Comparison of ENCODE assay signal across 8 mouse cellular contexts in the genomic region with DNA sequence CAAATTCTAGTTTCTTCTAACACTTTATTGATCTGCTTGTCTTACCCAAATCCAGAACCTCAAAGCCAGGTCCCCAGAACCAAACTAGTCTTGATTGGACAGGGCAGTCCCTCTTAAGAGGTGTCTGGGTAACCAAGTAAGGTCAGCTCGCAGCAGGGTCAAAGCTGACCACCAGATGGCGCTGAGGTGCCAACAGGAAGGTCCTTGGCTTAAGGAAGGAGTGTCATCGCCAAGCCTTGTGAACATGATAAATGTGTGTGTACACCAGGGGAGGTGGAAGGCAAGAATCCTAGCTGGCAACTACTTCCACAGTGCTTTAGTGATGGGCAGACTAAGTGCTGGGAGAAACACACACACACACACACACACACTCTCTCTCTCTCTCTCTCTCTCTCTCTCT. TPM values are rescaled to one million over a fixed set of nuclear protein-coding genes. Genes with fewer than 3 reads are reported as not detected.
DNase-seq lines count a peak whose midpoint lies in the region; ATAC-seq and TF ChIP-seq lines count a peak whose summit lies in the region.

No protein-coding gene starts in this region.

- H3K9ac ChIP-seq in CH12.LX (ENCODE audit: insufficient read depth, low read depth), result no peak overlapping the region
- H3K9ac ChIP-seq in heart, postnatal 0 days (replicated peaks; ENCODE audit: low read depth, low read length), result no peak overlapping the region
- H3K9ac ChIP-seq in liver, embryonic 16.5 days (ENCODE audit: low read depth, low read length), result no peak overlapping the region; the same call in 1 of the 2 replicates

- in situ Hi-C loops in CH12.LX (cut with MboI; ENCODE audit: low pct_ligation_motif_present, low pct_unique_long_range_greater_than_20kb, low sequenced_read_pairs), result loop anchor here (5.0 kb wide), 1 partner anchor 83 kb away; no protein-coding TSS in a partner anchor

- peak; percentile 91 for DNase-seq in CH12.LX (ENCODE audit: extremely low read depth)
- DNase-seq in heart, postnatal 0 days (ENCODE audit: low spot score), result peak; percentile 91
- peak; percentile 96 to 98 for DNase-seq in kidney, postnatal 4 days
- peak; percentile 82 for DNase-seq in ovary, adult 18-20 months (ENCODE audit: low spot score)
- DNase-seq in thymus, adult 18-20 months, result peak; percentile 78 to 80

- WGBS in bone marrow, adult 2 months, result 0% methylated on average over 3 of the region's 3 CpGs
- 0% methylated on average over 3 of the region's 3 CpGs for WGBS in heart, postnatal 0 days
- WGBS in liver, embryonic 16.5 days (ENCODE audit: insufficient replicate concordance), result 2% methylated on average over 3 of the region's 3 CpGs

- peaks cover 42 to 53% of the 10 kb centered on the region in 2 experiments for H3K36me3 ChIP-seq in CH12.LX (replicated peaks in 1 of 2; ENCODE audit: control insufficient read depth in 1 of 2, insufficient read depth in 1 of 2, low read length in 1 of 2)
- peaks cover 41% of the 10 kb centered on the region for H3K36me3 ChIP-seq in heart, postnatal 0 days (replicated peaks; ENCODE audit: control insufficient read depth, insufficient read depth, low read length)
- peaks cover 32% of the 10 kb centered on the region for H3K36me3 ChIP-seq in liver, embryonic 16.5 days (ENCODE audit: control insufficient read depth, insufficient read depth)

- peak; percentile 64 for ATAC-seq in erythroblast, adult 5-6 weeks (replicated peaks; ENCODE audit: low FRiP score, poor library complexity, severe bottlenecking)
- peak; percentile 35 for ATAC-seq in heart, postnatal 0 days (ENCODE audit: insufficient read depth, low read depth)
- peak; percentile 42 for ATAC-seq in liver, embryonic 16.5 days (ENCODE audit: low read depth)

- peaks cover 76% of the 10 kb centered on the region for H3K79me2 ChIP-seq in CH12.LX (replicated peaks; ENCODE audit: control insufficient read depth, extremely low read depth, insufficient read depth, poor library complexity, severe bottlenecking)

- peaks cover 19 to 57% of the 10 kb centered on the region in 2 experiments for H3K4me1 ChIP-seq in CH12.LX (ENCODE audit: control insufficient read depth in 1 of 2, insufficient read depth in 2 of 2)
- H3K4me1 ChIP-seq in bone marrow, adult 2 months (ENCODE audit: control insufficient read depth, insufficient read depth, low read length), result peaks cover 2% of the 10 kb centered on the region; the same call in 1 of the 2 replicates
- H3K4me1 ChIP-seq in heart, postnatal 0 days (ENCODE audit: control insufficient read depth, insufficient read depth), result peaks cover 14% of the 10 kb centered on the region; the same call in 1 of the 2 replicates
- peaks cover 29% of the 10 kb centered on the region for H3K4me1 ChIP-seq in liver, embryonic 16.5 days (ENCODE audit: control insufficient read depth, low read depth, low read length)

- TF ChIP-seq EP300 in CH12.LX (IDR thresholded peaks at IDR 0.05; ENCODE audit: low read length), result no peak
- no peak for TF ChIP-seq EP300 in heart, postnatal 0 days (IDR thresholded peaks at IDR 0.05; ENCODE audit: low read depth)

- peak overlapping the region in 1 of 3 experiments; percentile 97 for H3K4me3 ChIP-seq in CH12.LX (replicated peaks in 1 of 3; ENCODE audit: low read depth in 2 of 3, low read length in 2 of 3, poor library complexity in 1 of 3)
- H3K4me3 ChIP-seq in bone marrow, adult 2 months (replicated peaks; ENCODE audit: control insufficient read depth, low read depth, low read length), result no peak overlapping the region
- no peak overlapping the region for H3K4me3 ChIP-seq in heart, postnatal 0 days (ENCODE audit: low read depth, low read length)
- H3K4me3 ChIP-seq in liver, embryonic 16.5 days (ENCODE audit: low read depth, low read length), result peak overlapping the region; percentile 24; the same call in 1 of the 2 replicates

- H3K27me3 ChIP-seq in CH12.LX (replicated peaks), result no peaks in the 10 kb centered on the region
- no peaks in the 10 kb centered on the region for H3K27me3 ChIP-seq in heart, postnatal 0 days (ENCODE audit: control insufficient read depth, insufficient read depth, low read length)
- H3K27me3 ChIP-seq in liver, embryonic 16.5 days (ENCODE audit: control insufficient read depth, insufficient read depth, low read depth, low read length), result no peaks in the 10 kb centered on the region

- H3K9me3 ChIP-seq in CH12.LX (replicated peaks; ENCODE audit: low read length), result no peaks in the 10 kb centered on the region
- no peaks in the 10 kb centered on the region for H3K9me3 ChIP-seq in heart, postnatal 0 days (replicated peaks; ENCODE audit: control insufficient read depth, low read length)
- H3K9me3 ChIP-seq in liver, embryonic 16.5 days (replicated peaks; ENCODE audit: control insufficient read depth, low read length), result no peaks in the 10 kb centered on the region

- TF ChIP-seq CTCF in CH12.LX (conservative IDR thresholded peaks at IDR 0.05 in 1 of 2, IDR thresholded peaks at IDR 0.05 in 1 of 2; ENCODE audit: low read depth in 2 of 2, low read length in 2 of 2), result peak; percentile 68 to 97; a peak in 3 of 4 replicates
- TF ChIP-seq CTCF in bone marrow, adult 2 months (IDR thresholded peaks at IDR 0.05; ENCODE audit: control insufficient read depth, insufficient read depth, low read length), result peak; percentile 100
- peak; percentile 100 for TF ChIP-seq CTCF in heart, postnatal 0 days (IDR thresholded peaks at IDR 0.05; ENCODE audit: low read depth)

- TF ChIP-seq RAD21 in CH12.LX (IDR thresholded peaks at IDR 0.05; ENCODE audit: low read depth, low read length), result peak; percentile 93

- H3K4me2 ChIP-seq in CH12.LX (ENCODE audit: insufficient read depth, low read depth, poor library complexity, severe bottlenecking), result peak overlapping the region; percentile 86; the same call in 1 of the 2 replicates
- H3K4me2 ChIP-seq in heart, postnatal 0 days (ENCODE audit: low read depth, low read length), result peak overlapping the region; percentile 98; the same call in 1 of the 2 replicates
- H3K4me2 ChIP-seq in liver, embryonic 16.5 days (ENCODE audit: low read depth, low read length), result peak overlapping the region; percentile 92

- dilution Hi-C loops in CH12.LX (cut with MboI; ENCODE audit: extremely low pct_ligation_motif_present, extremely low pct_unique_long_range_greater_than_20kb, low sequenced_read_pairs), result no loop called here

- no peak overlapping the region for H3K27ac ChIP-seq in CH12.LX (ENCODE audit: insufficient read depth, low read depth)
- H3K27ac ChIP-seq in bone marrow, adult 2 months (ENCODE audit: control insufficient read depth, insufficient read depth, low read depth, low read length, poor library complexity), result no peak overlapping the region
- no peak overlapping the region for H3K27ac ChIP-seq in heart, postnatal 0 days (ENCODE audit: low read depth)
- H3K27ac ChIP-seq in liver, embryonic 16.5 days (ENCODE audit: low read length), result no peak overlapping the region; the same call in 1 of the 2 replicates

- no peak; the same call in 1 of the 2 replicates for TF ChIP-seq POLR2A in CH12.LX (IDR thresholded peaks at IDR 0.05; ENCODE audit: low read depth, low read length)
- no peak for TF ChIP-seq POLR2A in bone marrow, adult 2 months (IDR thresholded peaks at IDR 0.05; ENCODE audit: borderline replicate concordance, control insufficient read depth, low read depth, low read length)

TF ChIP-seq in CH12.LX, 34 proteins besides CTCF, POLR2A, EP300 and RAD21:
- peak; percentile 79 for TF ChIP-seq ZC3H11A (IDR thresholded peaks at IDR 0.05; ENCODE audit: low read depth, low read length)
- peak; percentile 17; the same call in 1 of the 2 replicates for TF ChIP-seq MXI1 (IDR thresholded peaks at IDR 0.05; ENCODE audit: low read depth, low read length)
- TF ChIP-seq SIN3A (IDR thresholded peaks at IDR 0.05; ENCODE audit: low read length), result peak; percentile 60
- no peak for TF ChIP-seq RCOR1 (conservative IDR thresholded peaks at IDR 0.05; ENCODE audit: low read depth, low read length)
- TF ChIP-seq MEF2A (IDR thresholded peaks at IDR 0.05; ENCODE audit: borderline replicate concordance, low read depth, low read length), result no peak
- no peak for TF ChIP-seq JUND (conservative IDR thresholded peaks at IDR 0.05; ENCODE audit: low read depth, low read length)
- TF ChIP-seq SMC3 (IDR thresholded peaks at IDR 0.05; ENCODE audit: low read depth, low read length), result peak; percentile 99
- no peak for TF ChIP-seq MYC (IDR thresholded peaks at IDR 0.05; ENCODE audit: low read depth, low read length)

RNA-seq across cellular contexts. Expression of gene 1700017B05Rik, which starts 2.7 kb away (rescaled TPM):
- total RNA-seq in CH12.LX (2012; rRNA removed), result 38.6 and 49.4 TPM in 2 replicates
- 23.4 and 26.4 TPM in 2 replicates for total RNA-seq in CH12.LX (2014; rRNA removed)
- polyA plus RNA-seq in CH12.LX (2012; ENCODE audit: insufficient read length, low read depth), result 51.2 and 56.0 TPM in 2 replicates
- 31.0 and 34.4 TPM in 2 replicates for polyA plus RNA-seq in bone marrow, adult 2 months (2011; ENCODE audit: insufficient read depth, insufficient read length, low replicate concordance, missing spikeins)
- total RNA-seq in erythroblast, adult 5-6 weeks (2015; ENCODE audit: low replicate concordance), result 24.5 and 32.9 TPM in 2 replicates
- 15.5 and 16.6 TPM in 2 replicates for total RNA-seq in erythroblast, adult 5-6 weeks (2017; ENCODE audit: low replicate concordance)
- 11.0 and 16.3 TPM in 2 replicates for total RNA-seq in heart, postnatal 0 days (2014; rRNA removed; ENCODE audit: low replicate concordance)
- polyA plus RNA-seq in heart, postnatal 0 days (2015; fragmentation: Nextera tagmentation; extraction: Ambion mirVana), result 5.6 and 6.2 TPM in 2 replicates
- 14.1 and 16.9 TPM in 2 replicates for polyA plus RNA-seq in liver, embryonic 16.5 days (2015; fragmentation: Nextera tagmentation; extraction: Ambion mirVana)

RNA-seq across cellular contexts. Expression of gene Trcg1, which starts 23.4 kb away (rescaled TPM):
- not detected in 2 replicates for total RNA-seq in CH12.LX (2012; rRNA removed)
- not detected in 2 replicates for total RNA-seq in CH12.LX (2014; rRNA removed)
- polyA plus RNA-seq in CH12.LX (2012; ENCODE audit: insufficient read length, low read depth), result not detected in 2 replicates
- not detected in 2 replicates for polyA plus RNA-seq in bone marrow, adult 2 months (2011; ENCODE audit: insufficient read depth, insufficient read length, low replicate concordance, missing spikeins)
- not detected in 2 replicates for total RNA-seq in erythroblast, adult 5-6 weeks (2015; ENCODE audit: low replicate concordance)
- not detected in 2 replicates for total RNA-seq in erythroblast, adult 5-6 weeks (2017; ENCODE audit: low replicate concordance)
- total RNA-seq in heart, postnatal 0 days (2014; rRNA removed; ENCODE audit: low replicate concordance), result not detected in 2 replicates
- polyA plus RNA-seq in heart, postnatal 0 days (2015; fragmentation: Nextera tagmentation; extraction: Ambion mirVana), result not detected in 2 replicates
- not detected in 2 replicates for polyA plus RNA-seq in liver, embryonic 16.5 days (2015; fragmentation: Nextera tagmentation; extraction: Ambion mirVana)
